Comparison of ENCODE assay signal across 14 mouse cellular contexts in the genomic region with DNA sequence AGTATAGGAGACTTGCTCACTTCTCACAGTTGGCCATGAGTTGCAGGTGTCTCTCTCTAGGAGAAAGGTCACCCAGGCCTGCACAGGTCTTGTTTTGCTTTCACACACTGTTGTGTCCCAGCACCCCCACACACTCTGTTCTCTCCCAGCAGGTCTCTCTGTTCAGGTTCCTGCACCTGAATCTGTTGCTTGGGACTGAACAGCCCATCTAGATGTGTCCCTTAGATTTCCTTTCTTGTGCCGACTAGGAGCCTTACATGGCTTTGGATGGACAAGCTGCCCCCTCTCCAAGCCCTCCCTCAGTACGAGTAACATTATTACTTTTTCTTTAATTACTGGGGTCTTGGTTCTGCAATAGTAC. TPM values are rescaled to one million over a fixed set of nuclear protein-coding genes. Genes with fewer than 3 reads are reported as not detected.
DNase-seq lines count a peak whose midpoint lies in the region; ATAC-seq and TF ChIP-seq lines count a peak whose summit lies in the region.
"Had no signal": no experiment of that assay in that cellular context is flagged by ENCODE, and none has a peak within 500 bp of the region (broad histone marks: within the 10 kb centered on the region; RNA-seq: fewer than 3 reads in every experiment).

No protein-coding gene starts in this region.

- H3K4me2 ChIP-seq in forebrain, embryonic 16.5 days (ENCODE audit: low read length): no peak overlapping the region
- no peak overlapping the region for H3K4me2 ChIP-seq in forebrain, embryonic 12.5 days
- no peak overlapping the region for H3K4me2 ChIP-seq in intestine, embryonic 16.5 days (ENCODE audit: low read depth, low read length)
- no peak overlapping the region for H3K4me2 ChIP-seq in intestine, postnatal 0 days (replicated peaks; ENCODE audit: low read depth)
- H3K4me2 ChIP-seq in midbrain, embryonic 15.5 days: no peak overlapping the region
- H3K4me2 ChIP-seq in neural tube, embryonic 15.5 days: no peak overlapping the region
- H3K4me2 ChIP-seq: heart, embryonic 12.5 days; neural tube, embryonic 13.5 days had no signal

- WGBS in forebrain, embryonic 16.5 days: 85% methylated on average over 2 of the region's 2 CpGs
- WGBS in forebrain, embryonic 12.5 days: 92% methylated on average over 2 of the region's 2 CpGs
- WGBS in intestine, embryonic 16.5 days: 89% methylated on average over 2 of the region's 2 CpGs
- 95% methylated on average over 2 of the region's 2 CpGs for WGBS in intestine, postnatal 0 days
- 90% methylated on average over 2 of the region's 2 CpGs for WGBS in midbrain, embryonic 15.5 days
- whole genome bisulfite sequencing in midbrain, embryonic 10.5 days: 95% methylated on average over 2 of the region's 2 CpGs
- 87% methylated on average over 2 of the region's 2 CpGs for WGBS in neural tube, embryonic 15.5 days

- no peak for DNase-seq in midbrain, embryonic 10.5 days (ENCODE audit: low spot score)

- no peaks in the 10 kb centered on the region for H3K27me3 ChIP-seq in forebrain, embryonic 16.5 days (replicated peaks; ENCODE audit: control insufficient read depth, insufficient read depth, low read length)
- H3K27me3 ChIP-seq in forebrain, embryonic 12.5 days: no peaks in the 10 kb centered on the region
- no peaks in the 10 kb centered on the region for H3K27me3 ChIP-seq in intestine, embryonic 16.5 days (replicated peaks; ENCODE audit: control insufficient read depth, insufficient read depth, low read length)
- no peaks in the 10 kb centered on the region for H3K27me3 ChIP-seq in intestine, postnatal 0 days (replicated peaks; ENCODE audit: control insufficient read depth, insufficient read depth, low read length)
- H3K27me3 ChIP-seq in midbrain, embryonic 15.5 days (replicated peaks): no peaks in the 10 kb centered on the region
- H3K27me3 ChIP-seq in midbrain, embryonic 10.5 days (ENCODE audit: low read depth, poor library complexity, severe bottlenecking): no peaks in the 10 kb centered on the region
- no peaks in the 10 kb centered on the region for H3K27me3 ChIP-seq in neural tube, embryonic 15.5 days (replicated peaks)
- H3K27me3 ChIP-seq: heart, embryonic 12.5 days; neural tube, embryonic 13.5 days; Patski had no signal

- TF ChIP-seq CTCF in intestine, postnatal 0 days (IDR thresholded peaks at IDR 0.05; ENCODE audit: low read depth): no peak

- peak; percentile 23; the same call in 1 of the 2 replicates for ATAC-seq in forebrain, embryonic 16.5 days
- ATAC-seq in forebrain, embryonic 12.5 days (ENCODE audit: low FRiP score): no peak
- 0 out of 2 replicates have a peak, but pooled peaks have one; percentile 4 for ATAC-seq in intestine, embryonic 16.5 days
- no peak for ATAC-seq in intestine, postnatal 0 days
- ATAC-seq in midbrain, embryonic 15.5 days (replicated peaks): peak; percentile 22
- peak; percentile 15 for ATAC-seq in neural tube, embryonic 15.5 days (ENCODE audit: low FRiP score)

- H3K36me3 ChIP-seq in forebrain, embryonic 16.5 days (ENCODE audit: control insufficient read depth, insufficient read depth): peaks cover 12% of the 10 kb centered on the region; the same call in 1 of the 2 replicates
- H3K36me3 ChIP-seq in forebrain, embryonic 12.5 days (replicated peaks): peaks cover 49% of the 10 kb centered on the region
- no peaks in the 10 kb centered on the region; the same call in 1 of the 2 replicates for H3K36me3 ChIP-seq in intestine, embryonic 16.5 days (ENCODE audit: control insufficient read depth, insufficient read depth, low read length)
- peaks cover 17% of the 10 kb centered on the region; the same call in 1 of the 2 replicates for H3K36me3 ChIP-seq in intestine, postnatal 0 days (ENCODE audit: control insufficient read depth, insufficient read depth)
- no peaks in the 10 kb centered on the region; the same call in none of the 2 replicates for H3K36me3 ChIP-seq in midbrain, embryonic 15.5 days (replicated peaks)
- H3K36me3 ChIP-seq in midbrain, embryonic 10.5 days: peaks cover 78% of the 10 kb centered on the region
- H3K36me3 ChIP-seq in neural tube, embryonic 15.5 days: peaks cover 19% of the 10 kb centered on the region

- H3K4me3 ChIP-seq in forebrain, embryonic 16.5 days (replicated peaks; ENCODE audit: low read length): no peak overlapping the region
- no peak overlapping the region for H3K4me3 ChIP-seq in forebrain, embryonic 12.5 days (replicated peaks)
- H3K4me3 ChIP-seq in intestine, embryonic 16.5 days (ENCODE audit: low read length): no peak overlapping the region
- H3K4me3 ChIP-seq in intestine, postnatal 0 days (ENCODE audit: low read depth, low read length): no peak overlapping the region
- no peak overlapping the region for H3K4me3 ChIP-seq in midbrain, embryonic 15.5 days
- no peak overlapping the region for H3K4me3 ChIP-seq in midbrain, embryonic 10.5 days
- H3K4me3 ChIP-seq in neural tube, embryonic 15.5 days (replicated peaks): no peak overlapping the region
- H3K4me3 ChIP-seq: gastrocnemius, adult 2 months; heart, adult 2 months; heart, embryonic 12.5 days; neural tube, embryonic 13.5 days had no signal

- no peaks in the 10 kb centered on the region for H3K9me3 ChIP-seq in forebrain, embryonic 16.5 days (ENCODE audit: control insufficient read depth, low read length)
- no peaks in the 10 kb centered on the region for H3K9me3 ChIP-seq in forebrain, embryonic 12.5 days
- no peaks in the 10 kb centered on the region for H3K9me3 ChIP-seq in intestine, embryonic 16.5 days (ENCODE audit: control insufficient read depth, low read length)
- H3K9me3 ChIP-seq in intestine, postnatal 0 days (ENCODE audit: control insufficient read depth): no peaks in the 10 kb centered on the region
- no peaks in the 10 kb centered on the region for H3K9me3 ChIP-seq in midbrain, embryonic 15.5 days
- no peaks in the 10 kb centered on the region for H3K9me3 ChIP-seq in midbrain, embryonic 10.5 days (replicated peaks)
- no peaks in the 10 kb centered on the region for H3K9me3 ChIP-seq in neural tube, embryonic 15.5 days (replicated peaks)
- H3K9me3 ChIP-seq: heart, embryonic 12.5 days; neural tube, embryonic 13.5 days had no signal

- no peak overlapping the region for H3K27ac ChIP-seq in forebrain, embryonic 16.5 days (ENCODE audit: low read length)
- no peak overlapping the region for H3K27ac ChIP-seq in forebrain, embryonic 12.5 days
- H3K27ac ChIP-seq in intestine, embryonic 16.5 days (ENCODE audit: low read length): no peak overlapping the region
- H3K27ac ChIP-seq in intestine, postnatal 0 days (ENCODE audit: low read depth, low read length): no peak overlapping the region
- H3K27ac ChIP-seq in midbrain, embryonic 15.5 days: no peak overlapping the region
- H3K27ac ChIP-seq in midbrain, embryonic 10.5 days (replicated peaks): no peak overlapping the region
- no peak overlapping the region for H3K27ac ChIP-seq in neural tube, embryonic 15.5 days (replicated peaks)
- H3K27ac ChIP-seq: gastrocnemius, adult 2 months; heart, adult 2 months; liver, embryonic 14.5 days; macrophage; neural tube, embryonic 13.5 days had no signal

- no peak overlapping the region for H3K9ac ChIP-seq in forebrain, embryonic 16.5 days (replicated peaks; ENCODE audit: low read depth, low read length)
- H3K9ac ChIP-seq in forebrain, embryonic 12.5 days: no peak overlapping the region
- no peak overlapping the region for H3K9ac ChIP-seq in intestine, embryonic 16.5 days (ENCODE audit: low read depth, low read length)
- H3K9ac ChIP-seq in intestine, postnatal 0 days (ENCODE audit: low read depth, low read length): no peak overlapping the region
- no peak overlapping the region for H3K9ac ChIP-seq in midbrain, embryonic 15.5 days
- no peak overlapping the region for H3K9ac ChIP-seq in neural tube, embryonic 15.5 days (replicated peaks)
- H3K9ac ChIP-seq: heart, embryonic 12.5 days; liver, embryonic 14.5 days; neural tube, embryonic 13.5 days had no signal

- H3K4me1 ChIP-seq in forebrain, embryonic 16.5 days (replicated peaks; ENCODE audit: control insufficient read depth, insufficient read depth, low read length): no peaks in the 10 kb centered on the region
- no peaks in the 10 kb centered on the region for H3K4me1 ChIP-seq in forebrain, embryonic 12.5 days
- no peaks in the 10 kb centered on the region for H3K4me1 ChIP-seq in intestine, embryonic 16.5 days (ENCODE audit: control insufficient read depth, insufficient read depth, low read length)
- 0 out of 2 replicates have a peak, but pooled peaks cover 3% of the 10 kb centered on the region for H3K4me1 ChIP-seq in intestine, postnatal 0 days (replicated peaks; ENCODE audit: control insufficient read depth, insufficient read depth, low read length)
- H3K4me1 ChIP-seq in midbrain, embryonic 15.5 days: no peaks in the 10 kb centered on the region
- H3K4me1 ChIP-seq in midbrain, embryonic 10.5 days: peaks cover 3% of the 10 kb centered on the region; the same call in 1 of the 2 replicates
- peaks cover 4% of the 10 kb centered on the region; the same call in 1 of the 2 replicates for H3K4me1 ChIP-seq in neural tube, embryonic 15.5 days
- H3K4me1 ChIP-seq: heart, embryonic 12.5 days; neural tube, embryonic 13.5 days had no signal

RNA-seq across cellular contexts. Expression of gene Dcun1d4, which starts 59.7 kb away (rescaled TPM):
- 46.5 and 51.4 TPM in 2 replicates for polyA plus RNA-seq in forebrain, embryonic 16.5 days (2015; fragmentation: Nextera tagmentation; extraction: Ambion mirVana)
- 59.4 and 60.9 TPM in 2 replicates for polyA plus RNA-seq in forebrain, embryonic 12.5 days (2016; fragmentation: Nextera tagmentation; extraction: Ambion mirVana)
- 14.8 and 14.9 TPM in 2 replicates for polyA plus RNA-seq in intestine, embryonic 16.5 days (2015; fragmentation: Nextera tagmentation; extraction: Ambion mirVana)
- polyA plus RNA-seq in intestine, postnatal 0 days (2015; fragmentation: Nextera tagmentation; extraction: Ambion mirVana): 14.8 and 16.3 TPM in 2 replicates
- 46.7 and 52.2 TPM in 2 replicates for polyA plus RNA-seq in midbrain, embryonic 15.5 days (2015; fragmentation: Nextera tagmentation; extraction: Ambion mirVana)
- polyA plus RNA-seq in midbrain, embryonic 10.5 days (2016; fragmentation: Nextera tagmentation; extraction: Ambion mirVana): 46.0 and 54.9 TPM in 2 replicates
- polyA plus RNA-seq in neural tube, embryonic 15.5 days (2015; fragmentation: Nextera tagmentation; extraction: Ambion mirVana): 43.6 and 50.1 TPM in 2 replicates

Comparison
In these comparisons a context has a peak if more than half of its experiments do, and no peak if none do; other contexts are left out.
1. ATAC-seq: peak in forebrain, embryonic 16.5 days (single experiment), intestine, embryonic 16.5 days (single experiment), midbrain, embryonic 15.5 days (single experiment) and neural tube, embryonic 15.5 days (single experiment); none in forebrain, embryonic 12.5 days (single experiment) and intestine, postnatal 0 days (single experiment).